Mouse (Mus musculus): ENCODE results near the gene Pak1.
"Not testable (repeated sequence)": the region's sequence is repeated elsewhere in the genome, so short reads cannot be mapped to it uniquely, and the experiment has no call there.

The Pak1 gene

DNA sequence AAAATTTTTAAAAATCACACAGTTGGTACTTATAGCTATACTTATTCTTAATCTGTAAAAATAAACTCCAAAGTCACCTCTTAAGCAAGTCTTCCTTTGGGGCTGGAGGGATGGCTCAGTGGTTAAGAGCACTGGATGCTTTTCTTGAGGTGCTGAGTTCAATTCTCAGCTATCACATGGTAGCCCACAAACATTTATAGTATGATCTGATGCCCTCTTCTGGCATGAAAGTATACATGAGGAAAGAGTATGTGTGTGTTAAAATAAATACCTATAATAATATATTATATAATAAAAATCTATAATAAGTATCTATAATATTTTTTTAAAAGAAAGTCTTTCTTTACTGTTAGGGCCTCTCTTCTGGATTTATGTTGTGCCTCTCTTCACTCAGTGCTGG is 58.2 kb downstream of the Pak1 start:
- no peak for DNase-seq (ENCODE audit: low read depth, low spot score)

DNA sequence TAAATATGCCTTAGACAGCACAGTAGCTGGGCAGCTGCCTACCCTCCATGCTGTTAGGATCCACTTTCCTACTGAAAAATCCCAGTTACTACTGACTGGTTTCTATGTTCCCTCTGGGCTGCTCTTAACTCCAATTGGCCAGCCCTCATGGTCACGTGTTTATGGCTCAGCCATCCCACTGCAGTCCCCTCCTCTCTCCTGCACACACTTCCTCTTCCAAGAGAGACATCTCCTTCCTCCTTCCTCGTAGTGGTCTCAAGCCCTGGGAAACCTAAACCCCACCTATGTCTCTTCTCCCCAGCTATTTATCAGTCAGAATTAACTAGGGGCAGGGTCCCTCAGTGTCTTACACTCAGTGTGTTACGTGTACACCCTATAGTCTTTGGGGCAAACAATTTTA is 61.2 kb downstream of the Pak1 start:
- not testable (repeated sequence) for DNase-seq (ENCODE audit: low read depth, low spot score)

DNA sequence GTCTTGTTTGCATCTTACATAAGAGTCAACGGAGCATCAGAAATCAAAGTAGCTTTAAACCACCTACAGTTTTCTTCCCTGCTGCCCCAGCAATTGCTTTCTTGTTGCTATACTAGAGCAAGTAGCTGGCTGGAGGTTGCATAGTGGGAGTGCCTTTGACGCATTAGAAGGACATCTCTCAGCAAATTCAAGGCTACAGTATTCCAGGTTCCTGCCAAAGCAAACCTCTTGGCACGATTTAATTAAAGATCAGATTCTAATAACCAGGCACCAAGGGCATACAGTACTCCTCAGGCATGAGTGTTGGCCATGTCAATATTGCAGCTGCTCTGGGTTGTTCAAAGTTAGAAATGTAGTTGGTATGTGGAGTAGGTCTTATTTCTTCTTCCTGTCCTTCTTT is 62.0 kb downstream of the Pak1 start:
- DNase-seq (ENCODE audit: low read depth, low spot score) = no peak

DNA sequence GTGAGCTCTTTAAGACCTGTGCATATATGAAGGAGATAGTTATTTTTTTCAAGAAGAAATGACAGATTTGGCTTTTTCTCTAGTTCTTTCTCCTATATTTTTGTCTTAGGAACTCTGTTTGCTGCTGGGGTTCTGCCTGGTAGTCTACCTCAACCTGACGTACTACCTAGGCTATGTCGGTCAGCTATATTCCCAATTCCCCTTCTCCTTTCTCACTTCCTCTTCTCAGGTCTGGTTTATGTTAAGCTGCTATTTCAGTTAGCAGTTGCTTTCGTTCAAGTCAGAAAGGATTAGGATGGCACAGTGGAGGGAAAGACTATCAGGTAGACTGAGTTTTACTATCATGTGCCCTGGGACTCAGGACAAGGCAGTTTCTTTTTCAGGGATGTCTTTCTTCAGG is 75.2 kb downstream of the Pak1 start:
- no peak for DNase-seq (ENCODE audit: low read depth, low spot score)

DNA sequence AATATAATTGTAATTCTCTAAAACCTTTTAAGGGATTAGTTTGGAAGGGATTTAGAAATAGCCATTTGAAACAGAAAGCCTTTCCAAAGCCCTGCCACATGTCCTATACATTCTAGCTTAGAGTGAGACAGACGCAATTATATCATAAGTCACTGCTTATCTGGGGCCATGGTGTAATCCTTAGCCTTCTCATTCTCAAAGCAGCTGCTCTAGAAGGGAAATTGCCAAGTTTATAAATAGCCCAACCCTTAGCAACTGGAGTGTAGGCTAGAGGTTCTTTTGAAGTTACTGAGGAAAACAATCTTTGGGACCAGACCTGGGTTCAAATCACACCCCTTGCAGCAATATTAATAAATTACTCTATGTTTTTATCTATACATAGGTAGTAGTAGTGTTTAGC is 76.2 kb downstream of the Pak1 start:
- no peak for DNase-seq (ENCODE audit: low read depth, low spot score)

DNA sequence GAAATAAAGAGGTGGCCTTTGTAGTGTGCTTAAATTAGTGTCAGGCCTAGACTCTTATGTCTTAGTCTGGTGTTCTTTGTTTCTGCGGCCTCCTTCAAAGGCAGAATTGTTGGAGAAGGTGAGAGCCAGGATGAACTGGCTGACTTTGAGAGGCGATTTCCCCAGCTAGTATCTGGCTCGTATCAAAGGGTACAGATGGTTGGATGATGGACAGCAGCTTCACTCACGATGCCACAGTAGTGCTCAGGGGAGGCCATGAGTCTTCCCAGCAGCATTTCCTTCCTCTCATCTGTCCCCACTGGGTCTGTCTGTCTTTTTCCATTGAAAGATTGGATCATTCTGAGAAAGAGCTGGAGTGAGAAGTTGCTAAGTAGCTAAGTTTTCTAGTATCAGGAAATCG is 79.5 kb downstream of the Pak1 start:
- no peak for DNase-seq (ENCODE audit: low read depth, low spot score)

DNA sequence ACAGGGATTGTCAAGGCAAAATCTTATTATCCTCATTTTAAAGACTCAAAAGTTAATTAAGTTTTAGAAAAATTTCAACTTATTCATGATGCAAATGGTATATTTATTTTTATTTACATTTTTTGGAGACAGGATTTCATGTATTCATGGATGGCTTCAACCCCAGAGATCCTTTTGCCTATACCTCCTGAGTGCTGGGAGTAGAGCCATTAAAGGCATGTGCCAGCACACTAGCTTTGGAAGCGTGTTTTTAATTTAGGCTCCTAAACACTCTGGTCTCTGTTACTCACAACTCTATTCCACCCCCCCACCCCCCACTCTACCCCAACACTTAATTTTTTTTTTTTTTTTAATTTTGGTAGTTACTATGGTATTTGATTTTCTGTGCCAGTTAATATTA is 80.4 kb downstream of the Pak1 start:
- no peak for DNase-seq (ENCODE audit: low read depth, low spot score)

DNA sequence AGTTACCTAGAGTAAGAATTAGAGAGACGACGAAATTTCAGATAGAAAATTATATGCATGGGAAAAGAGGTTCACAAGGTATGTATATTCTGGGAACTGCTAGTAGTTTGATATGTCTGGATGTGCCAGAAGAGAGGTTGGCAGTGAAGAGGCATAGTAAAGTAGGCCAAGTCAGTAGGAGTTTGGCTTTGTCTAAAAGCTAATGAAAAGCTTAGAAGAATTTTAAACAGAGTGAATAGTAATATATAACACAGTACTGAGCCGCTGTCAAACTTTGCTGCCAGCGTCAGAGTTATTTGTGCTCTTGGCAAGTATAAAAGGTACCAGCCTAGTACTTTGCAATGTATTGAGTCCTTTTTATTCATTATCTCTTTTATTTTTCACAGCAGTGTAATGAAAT is 84.1 kb downstream of the Pak1 start:
- DNase-seq (ENCODE audit: low read depth, low spot score) = peak; percentile 12

DNA sequence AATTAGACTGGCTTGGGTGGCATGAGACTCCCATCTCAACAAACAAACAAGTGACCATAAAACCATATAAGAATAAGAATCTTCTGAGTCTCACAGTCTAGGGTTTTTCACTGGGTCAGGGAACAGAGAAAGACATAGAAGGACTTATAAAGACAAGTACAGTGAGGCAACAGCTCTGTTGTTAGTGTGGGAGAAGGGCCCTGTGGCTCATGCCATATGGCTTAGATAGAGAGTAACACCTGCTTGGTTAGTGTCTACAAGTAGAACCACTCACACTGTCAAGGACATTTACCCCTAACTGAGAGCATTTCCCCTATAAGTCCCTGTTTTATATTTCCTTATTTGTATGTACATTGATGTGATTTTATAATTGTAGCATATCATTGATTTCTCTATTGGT is 85.0 kb downstream of the Pak1 start:
- no peak for DNase-seq (ENCODE audit: low read depth, low spot score)

DNA sequence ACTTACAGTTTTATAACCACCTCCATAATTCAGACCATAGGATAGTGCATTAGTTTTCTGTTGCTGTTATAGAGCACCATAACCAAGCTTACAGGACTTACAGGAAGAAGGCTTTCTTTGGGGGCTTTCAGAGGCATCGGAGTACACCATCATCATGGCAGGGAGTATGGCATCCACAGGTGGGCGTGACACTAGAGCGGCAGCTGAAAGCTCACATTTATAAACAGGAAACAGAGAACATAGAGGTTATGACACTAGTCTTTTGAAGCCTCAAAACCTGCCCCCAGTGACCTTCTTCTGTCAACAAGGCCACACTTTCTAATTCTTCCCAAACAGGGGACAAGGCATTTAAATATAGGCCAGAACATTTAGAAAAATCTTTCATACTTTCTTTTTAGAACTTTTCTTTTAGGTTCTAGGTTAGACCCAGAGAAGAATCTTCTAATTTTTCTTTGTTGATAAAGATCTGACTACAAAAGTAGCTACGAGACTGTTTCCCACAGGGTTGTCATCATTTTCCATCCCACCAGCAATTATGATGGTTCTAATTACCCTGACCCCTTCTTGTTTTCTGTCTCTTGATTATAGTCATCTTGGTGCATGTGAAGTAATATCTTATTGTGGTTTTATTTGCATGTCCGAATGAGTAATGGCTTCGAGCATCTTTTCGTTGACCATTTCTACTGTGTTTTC is 89.7 kb downstream of the Pak1 start:
- no peak for DNase-seq (ENCODE audit: low read depth, low spot score)

DNA sequence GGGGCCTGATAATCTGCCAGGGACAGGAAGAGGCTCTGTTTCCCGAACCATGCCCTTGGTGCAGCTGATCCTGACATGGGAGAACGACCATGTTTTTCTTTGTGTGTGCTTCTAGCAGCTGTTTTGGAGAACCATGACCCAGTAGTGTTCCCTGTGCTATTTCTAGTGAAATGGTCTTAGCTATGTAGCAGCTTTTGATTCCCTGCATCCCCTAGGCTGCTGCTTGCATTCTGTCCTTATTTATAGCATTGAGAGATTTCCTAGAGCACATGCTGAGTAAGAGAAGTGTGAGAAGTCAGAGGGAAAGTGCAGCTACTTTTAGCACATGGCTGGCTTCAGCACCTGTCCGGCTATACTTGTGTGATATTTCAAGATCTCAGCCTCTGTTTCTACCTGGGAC is 123.3 kb downstream of the Pak1 start:
- DNase-seq (ENCODE audit: low read depth, low spot score) = no peak

DNA sequence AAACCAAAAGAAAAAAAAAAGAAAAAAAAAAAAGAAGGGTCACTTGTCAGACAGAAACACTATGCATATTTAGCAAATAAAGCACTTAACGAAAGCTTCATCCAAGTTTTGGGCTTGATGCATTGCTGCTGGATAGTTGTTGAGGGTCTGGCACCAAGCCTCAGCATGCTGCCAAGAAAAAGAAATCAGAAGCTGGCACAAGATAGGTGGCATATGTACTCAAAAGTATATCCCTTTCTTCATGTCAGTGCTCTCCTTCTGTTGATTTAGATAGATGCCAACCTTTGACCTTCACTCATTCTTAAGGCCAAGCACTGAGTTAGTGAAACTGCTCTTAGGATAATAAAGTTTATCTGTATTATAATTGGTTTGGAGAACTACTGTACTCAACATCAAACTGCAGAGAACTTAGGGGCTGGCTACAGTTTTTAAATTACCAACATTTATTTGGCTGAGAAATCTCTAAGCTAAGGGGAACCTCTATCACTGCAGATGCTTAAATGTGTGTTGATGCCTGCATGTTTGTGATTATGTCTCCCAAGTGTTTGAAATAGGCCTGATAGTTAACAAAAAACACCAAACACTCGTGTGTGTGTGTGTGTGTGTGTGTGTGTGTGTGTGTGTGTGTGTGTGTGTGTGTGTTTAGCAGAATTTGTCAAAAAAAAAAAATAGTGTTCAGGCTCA is 126.6 kb downstream of the Pak1 start:
- peak; percentile 60 for DNase-seq (ENCODE audit: low read depth, low spot score)

DNA sequence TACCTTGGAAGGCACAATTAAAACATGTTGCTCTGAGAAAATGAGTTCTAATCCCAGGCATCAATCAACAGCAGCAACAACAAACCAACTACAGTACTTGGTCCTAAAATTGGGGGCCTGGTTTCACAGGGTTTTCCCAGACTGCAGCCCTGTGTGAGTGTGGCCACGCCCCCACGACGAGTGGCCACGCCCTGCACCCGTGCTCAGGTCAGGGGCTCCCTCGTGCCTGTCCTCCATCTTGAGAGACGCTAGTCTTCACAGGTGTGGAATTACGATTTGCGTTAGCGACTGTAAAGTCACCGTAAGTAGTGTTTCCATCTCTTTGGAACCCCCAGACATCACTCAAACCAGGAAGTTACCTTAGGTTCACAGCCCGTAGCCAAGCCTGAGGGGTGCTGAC is 131.4 kb downstream of the Pak1 start, which contains the start of gene Gdpd4:
Gene Gdpd4, plus strand, starts transcription at position 214 of the 400 bp plus-strand sequence.
- DNase-seq (ENCODE audit: low read depth, low spot score) = no peak

DNA sequence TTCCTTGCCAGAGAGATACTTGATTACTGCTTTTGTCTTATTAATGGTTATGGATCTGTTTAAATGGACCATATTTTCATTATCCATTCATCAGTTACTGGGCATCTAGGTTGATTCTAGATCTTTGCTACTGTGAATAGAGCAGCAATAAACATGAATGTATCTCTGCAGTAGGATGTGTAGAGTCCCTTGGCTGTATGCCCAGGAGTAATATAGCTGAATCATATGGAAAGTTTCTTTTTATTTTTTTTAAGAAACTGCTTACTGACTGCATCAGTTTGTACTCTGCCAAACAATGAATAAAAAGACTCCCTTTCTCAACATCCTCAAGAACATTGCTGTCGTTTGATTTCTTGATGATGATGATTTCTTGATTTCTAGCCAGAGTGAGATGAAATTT is 137.5 kb downstream of the Pak1 start:
- no peak for DNase-seq (ENCODE audit: low read depth, low spot score)

DNA sequence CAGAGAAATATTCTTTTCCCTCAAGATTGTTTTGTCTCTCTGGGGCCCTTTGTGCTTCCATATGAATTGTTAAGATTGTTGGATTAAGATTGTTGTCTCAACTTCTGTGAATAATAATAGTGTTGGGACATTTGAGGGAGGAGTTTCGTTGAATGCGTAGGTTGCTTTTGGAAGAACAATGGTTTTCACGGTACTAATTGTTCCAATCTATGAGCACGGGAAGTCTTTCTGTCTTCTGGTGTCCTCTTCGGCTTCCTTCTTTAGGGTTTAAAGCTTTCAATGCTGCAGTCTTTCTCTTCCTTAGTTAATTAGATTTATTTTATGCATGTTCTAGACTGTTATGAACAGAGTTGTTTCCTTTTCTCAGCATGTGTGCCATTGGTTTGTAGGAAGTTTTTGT is 138.6 kb downstream of the Pak1 start:
- DNase-seq (ENCODE audit: low read depth, low spot score) = no peak

DNA sequence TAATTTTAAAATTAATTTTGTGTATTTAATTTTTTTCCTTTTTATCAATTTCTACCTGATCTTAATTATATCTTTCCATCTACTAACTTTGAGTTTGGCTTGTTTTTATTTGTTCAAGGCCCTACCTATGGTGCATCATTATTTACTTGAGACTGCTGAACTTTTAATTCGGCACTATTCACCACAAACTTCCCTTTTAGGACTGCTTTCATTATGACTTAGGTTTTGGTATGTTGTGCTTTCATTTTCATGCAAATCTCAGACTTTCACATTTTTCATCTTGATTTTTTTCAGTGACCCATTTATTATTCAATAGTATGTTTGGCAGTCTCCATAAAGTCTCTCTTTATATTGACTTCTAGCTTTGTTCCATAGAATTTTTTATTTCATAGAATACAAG is 156.1 kb downstream of the Pak1 start:
- no peak for DNase-seq (ENCODE audit: low read depth, low spot score)
